Mouse (Mus musculus) liver, embryonic 14.5 days (tissue): ENCODE data around the gene Tcfl5.

Source experiments
- CTCF ChIP-seq: IDR thresholded peaks from 2 replicates; pipeline ENCODE4 v1.5.1; 2016; ENCODE audit warnings: antibody characterized with exemption, low read depth, control low read depth
- EP300 ChIP-seq: IDR thresholded peaks from 2 replicates; pipeline ENCODE4 v1.6.1; 2016; ENCODE audit warnings: antibody characterized with exemption, low read depth

- no peak for TF ChIP-seq EP300
- TF ChIP-seq CTCF: no peak
Measured at GRCm38 (mm10) chr2:180581002-180581401, 61.5 kb downstream of the Tcfl5 start, which contains the start of gene Mrgbp.
